Mouse (Mus musculus) gastrocnemius, postnatal 10 days (tissue): ENCODE measurements around the gene Zfc3h1. TPM values are rescaled to one million over a fixed set of nuclear protein-coding genes. Genes with fewer than 3 reads are reported as not detected.

Experiments used
- DNase-seq: peaks from one replicate; pipeline ENCODE4 v3.0.0; 2021; ENCODE audit warnings: mixed read lengths
- total RNA-seq, 2 experiments: library from RNA; stranded (reverse); gene quantifications; 2 replicates each; pipeline ENCODE4 v1.2.3; 2021

Zfc3h1 gene
- total RNA-seq, 2 experiments from 2014 or later, result 13.7 to 20.2 TPM

GRCm38 (mm10) chr10:115475000-115475550 is 90.3 kb downstream of the Zfc3h1 start:
- no peak for DNase-seq

DNA sequence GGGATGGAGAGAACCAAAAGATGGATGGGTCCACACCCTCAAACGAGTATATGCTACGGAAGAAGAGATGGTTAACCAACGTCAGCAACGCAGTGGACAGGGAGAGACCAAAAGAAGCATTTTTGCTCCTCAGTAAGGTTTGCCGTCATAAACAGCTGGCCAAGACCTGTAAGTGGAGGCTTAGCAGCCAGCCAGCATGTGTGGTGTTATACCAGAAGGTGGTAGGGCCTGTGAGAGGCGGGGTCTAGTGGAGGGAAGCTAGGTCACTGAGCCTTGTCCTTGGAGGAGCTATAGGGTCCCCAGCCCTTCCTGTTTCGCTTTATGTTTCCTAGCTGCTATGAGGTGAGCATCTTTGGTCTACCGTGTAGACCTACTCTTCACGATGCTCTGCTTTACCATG is 91.7 kb downstream of the Zfc3h1 start:
- DNase-seq, result no peak

DNA sequence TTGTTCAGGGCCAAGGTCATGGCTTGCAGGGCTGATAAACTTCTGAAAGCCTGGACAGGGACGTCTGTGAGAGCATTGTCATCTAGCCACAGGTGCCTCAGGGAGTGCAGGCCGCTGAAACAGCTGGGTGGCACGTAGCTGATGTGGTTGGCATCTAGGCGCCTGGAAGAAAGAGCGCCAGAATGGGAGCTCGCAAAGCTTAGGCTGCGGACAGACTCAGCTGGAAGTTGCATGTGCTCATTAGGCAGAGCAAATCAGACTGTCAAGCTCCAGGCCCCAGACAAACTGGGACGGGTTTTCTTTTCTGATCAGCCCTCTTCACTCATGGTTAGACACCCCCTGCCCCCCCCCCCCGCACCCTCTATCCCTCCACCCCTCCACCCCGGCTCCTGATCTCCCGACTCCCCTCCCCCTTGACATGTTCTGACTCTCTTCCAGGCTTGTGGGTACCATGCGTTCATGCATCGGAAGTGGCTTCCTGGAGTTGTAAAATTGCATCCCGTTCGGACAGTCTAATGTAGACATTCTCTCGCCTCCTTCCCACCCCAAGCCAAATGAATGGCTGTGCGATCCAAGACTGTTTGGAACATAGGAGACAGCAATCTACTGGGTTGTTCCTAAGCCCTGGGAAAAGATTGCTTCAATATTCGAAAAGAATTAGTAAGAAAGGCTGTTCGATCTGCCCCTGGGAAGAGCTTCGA is 93.8 kb downstream of the Zfc3h1 start:
- peak; percentile 7 for DNase-seq

Other genes with a start within 250 kb of the Zfc3h1 start
- not detected for gene Tph2, start 199.9 kb upstream of the Zfc3h1 start, total RNA-seq
- gene Tbc1d15, start 133.5 kb upstream of the Zfc3h1 start, total RNA-seq, result 10 to 100 TPM; 40.8 to 48.2 TPM
- 10 to 100 TPM; 30.1 to 31.4 TPM for gene Rab21, start 69.4 kb upstream of the Zfc3h1 start, total RNA-seq
- 10 to 100 TPM; 12.3 to 12.7 TPM for gene Tmem19, start 22.5 kb upstream of the Zfc3h1 start, total RNA-seq
- gene Thap2, start 516 bp upstream of the Zfc3h1 start, total RNA-seq, result 1 to 10 TPM; 4.7 to 6.7 TPM
- not detected for gene A930009A15Rik, start 185.0 kb downstream of the Zfc3h1 start, total RNA-seq
- under 1 TPM; 0.79 to 0.80 TPM for gene Lgr5, start 202.8 kb downstream of the Zfc3h1 start, total RNA-seq